20 mouse cellular contexts compared by ENCODE assay signal in genomic region chr16:92864191-92864590, GRCm38 (mm10). TPM values are rescaled to one million over a fixed set of nuclear protein-coding genes. Genes with fewer than 3 reads are reported as not detected.
DNase-seq lines count a peak whose midpoint lies in the region; ATAC-seq and TF ChIP-seq lines count a peak whose summit lies in the region.
"Had no signal": no experiment of that assay in that cellular context is flagged by ENCODE, and none has a peak within 500 bp of the region (broad histone marks: within the 10 kb centered on the region; RNA-seq: fewer than 3 reads in every experiment).

No protein-coding gene starts in this region.

- no peak for TF ChIP-seq CTCF in bone marrow macrophage, adult 2 months (IDR thresholded peaks at IDR 0.05; ENCODE audit: low read depth, low read length)

- DNase-seq in lung, postnatal 25 days (ENCODE audit: low spot score): peak; percentile 25
- no peak for DNase-seq in lung, postnatal 14 days
- no peak for DNase-seq in kidney, postnatal 25 days
- no peak for DNase-seq in frontal cortex, postnatal 25 days (ENCODE audit: low spot score in 2 of 2)
- no peak for DNase-seq in ovary, adult 18-20 months (ENCODE audit: low spot score)
- DNase-seq: cerebellum, adult 9-11 months; heart, postnatal 10 days; kidney, adult 9 months; liver, embryonic 13.5 days; right cerebral cortex, adult 18-20 months; thymus, postnatal 25 days had no signal

- peaks cover 46% of the 10 kb centered on the region for H3K4me1 ChIP-seq in bone marrow macrophage, adult 2 months (ENCODE audit: control insufficient read depth, insufficient read depth, low read length)
- H3K4me1 ChIP-seq: embryonic facial prominence, embryonic 13.5 days; hindbrain, embryonic 12.5 days; limb, embryonic 12.5 days; midbrain, embryonic 12.5 days had no signal

- H3K27ac ChIP-seq in bone marrow macrophage, adult 2 months (ENCODE audit: insufficient read depth, low read depth, low read length): peak overlapping the region; percentile 9
- H3K27ac ChIP-seq: embryonic facial prominence, embryonic 13.5 days; hindbrain, embryonic 12.5 days; limb, embryonic 12.5 days; liver, embryonic 13.5 days; midbrain, embryonic 12.5 days had no signal

- no peak for TF ChIP-seq POLR2A in bone marrow macrophage, adult 2 months (IDR thresholded peaks at IDR 0.05; ENCODE audit: borderline replicate concordance, low read depth, low read length)

- ATAC-seq in megakaryocyte, adult 5-6 weeks (ENCODE audit: poor library complexity, severe bottlenecking): peak; percentile 53
- peak; percentile 53 for ATAC-seq in neutrophil, adult 5-6 weeks (ENCODE audit: extremely low read depth, insufficient number of reproducible peaks, low FRiP score, poor library complexity, severe bottlenecking)
- ATAC-seq: forebrain, embryonic 16.5 days had no signal

- no peak overlapping the region for H3K4me3 ChIP-seq in bone marrow macrophage, adult 2 months (ENCODE audit: insufficient read depth, low read length)
- H3K4me3 ChIP-seq: embryonic facial prominence, embryonic 13.5 days; hindbrain, embryonic 12.5 days; limb, embryonic 12.5 days; liver, embryonic 13.5 days; midbrain, embryonic 12.5 days; myocyte had no signal

RNA-seq across cellular contexts. Expression of gene Runx1, which starts 38.2 kb away (rescaled TPM):
- polyA plus RNA-seq in bone marrow macrophage, adult 2 months (2012; ENCODE audit: insufficient read depth, insufficient read length, missing spikeins): 86.8 and 103 TPM in 2 replicates
- 93.4 and 112 TPM in 2 replicates for total RNA-seq in megakaryocyte, adult 5-6 weeks (2015)
- total RNA-seq in megakaryocyte, adult 5-6 weeks (2017): 44.7 and 61.5 TPM in 2 replicates
- total RNA-seq in neutrophil, adult 5-6 weeks (2017): 63.7 and 69.4 TPM in 2 replicates
